Mouse (Mus musculus): ENCODE measurements around the gene Smpdl3b.

The Smpdl3b gene

GRCm38 (mm10) chr4:132733071-132733770 lies 23.8 kb downstream of the Smpdl3b start:
- DNase-seq (ENCODE audit: low spot score): no peak

- DNase-seq (ENCODE audit: low spot score): peak; percentile 99
Observed at GRCm38 (mm10) chr4:132732148-132732684, 24.8 kb downstream of the Smpdl3b start, which contains the start of gene Xkr8. TSS of gene Xkr8 (minus strand) at chr4:132732546.

- no peak for DNase-seq (ENCODE audit: low spot score)
Observed at GRCm38 (mm10) chr4:132731616-132732015, 25.4 kb downstream of the Smpdl3b start.

- DNase-seq (ENCODE audit: low spot score): no peak
Observed at GRCm38 (mm10) chr4:132728233-132728632, 28.8 kb downstream of the Smpdl3b start.

- DNase-seq (ENCODE audit: low spot score): no peak
Observed at GRCm38 (mm10) chr4:132718251-132718650, 38.8 kb downstream of the Smpdl3b start.

GRCm38 (mm10) chr4:132713181-132713580 lies 43.9 kb downstream of the Smpdl3b start:
- no peak for DNase-seq (ENCODE audit: low spot score)

- DNase-seq (ENCODE audit: low spot score): no peak
Observed at GRCm38 (mm10) chr4:132706885-132707284, 50.2 kb downstream of the Smpdl3b start.

GRCm38 (mm10) chr4:132702076-132702475 lies 55.0 kb downstream of the Smpdl3b start:
- DNase-seq (ENCODE audit: low spot score): no peak

GRCm38 (mm10) chr4:132693366-132693765 lies 63.7 kb downstream of the Smpdl3b start:
- DNase-seq (ENCODE audit: low spot score): no peak

- DNase-seq (ENCODE audit: low spot score): no peak
Observed at GRCm38 (mm10) chr4:132689634-132690033, 67.4 kb downstream of the Smpdl3b start.
